In the genomic region with DNA sequence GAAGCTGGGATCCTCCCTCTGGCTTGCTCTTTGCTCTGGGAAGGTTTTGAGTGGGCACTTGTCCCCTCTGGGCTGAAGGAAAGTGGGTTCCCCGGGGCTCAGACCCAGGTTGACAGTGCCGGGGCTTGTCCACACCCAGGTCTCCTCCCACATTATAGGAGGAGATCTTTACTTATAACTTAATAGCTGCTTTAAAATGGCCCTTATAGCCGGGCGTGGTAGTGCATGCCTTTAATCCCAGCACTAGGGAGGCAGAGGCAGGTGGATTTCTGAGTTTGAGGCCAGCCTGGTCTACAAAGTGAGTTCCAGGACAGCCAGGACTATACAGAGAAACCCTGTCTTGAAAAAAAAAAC, we compare ENCODE assay signal across 9 mouse cellular contexts. TPM values are rescaled to one million over a fixed set of nuclear protein-coding genes. Genes with fewer than 3 reads are reported as not detected.
A peak's percentile ranks its signal among the peaks of the same experiment; 100 is the strongest.
DNase-seq lines count a peak whose midpoint lies in the region; ATAC-seq and TF ChIP-seq lines count a peak whose summit lies in the region.
"Not testable (repeated sequence)": the region's sequence is repeated elsewhere in the genome, so short reads cannot be mapped to it uniquely, and the experiment has no call there.
"Had no signal": no experiment of that assay in that cellular context is flagged by ENCODE, and none has a peak within 500 bp of the region (broad histone marks: within the 10 kb centered on the region; RNA-seq: fewer than 3 reads in every experiment).

No protein-coding gene starts in this region.

- H3K27me3 ChIP-seq in MEL (ENCODE audit: control insufficient read depth in 1 of 2, insufficient read depth in 2 of 2, low read length in 2 of 2); erythroblast, embryonic 14.5 days (ENCODE audit: control insufficient read depth); heart, embryonic 12.5 days (replicated peaks); heart, postnatal 0 days (ENCODE audit: control insufficient read depth, insufficient read depth, low read length); limb, embryonic 15.5 days; liver, embryonic 15.5 days; midbrain, embryonic 10.5 days (ENCODE audit: low read depth, poor library complexity, severe bottlenecking); stomach, embryonic 16.5 days (ENCODE audit: control insufficient read depth, insufficient read depth, low read length): not testable (repeated sequence)

- H3K9me3 ChIP-seq in MEL (replicated peaks; ENCODE audit: insufficient read depth, low read length); erythroblast, embryonic 14.5 days (ENCODE audit: control insufficient read depth, low read length); heart, embryonic 12.5 days (replicated peaks); heart, postnatal 0 days (replicated peaks; ENCODE audit: control insufficient read depth, low read length); limb, embryonic 15.5 days; liver, embryonic 15.5 days (replicated peaks); midbrain, embryonic 10.5 days (replicated peaks); stomach, embryonic 16.5 days (replicated peaks; ENCODE audit: control insufficient read depth, low read length): not testable (repeated sequence)

- not testable (repeated sequence) for TF ChIP-seq RAD21 in MEL (IDR thresholded peaks at IDR 0.05; ENCODE audit: low read depth, low read length)

- peak overlapping the region; percentile 44 for H3K4me2 ChIP-seq in heart, embryonic 12.5 days
- H3K4me2 ChIP-seq in heart, postnatal 0 days (ENCODE audit: low read depth, low read length); limb, embryonic 15.5 days; stomach, embryonic 16.5 days (ENCODE audit: low read depth, low read length): not testable (repeated sequence)
- H3K4me2 ChIP-seq in liver, embryonic 15.5 days: peak overlapping the region; percentile 88

- 53% methylated on average over 4 of the region's 4 CpGs for WGBS in heart, embryonic 12.5 days
- WGBS in heart, postnatal 0 days: 37% methylated on average over 4 of the region's 4 CpGs
- 55% methylated on average over 4 of the region's 4 CpGs for WGBS in limb, embryonic 15.5 days
- WGBS in liver, embryonic 15.5 days (ENCODE audit: insufficient replicate concordance): 21% methylated on average over 4 of the region's 4 CpGs
- 83% methylated on average over 4 of the region's 4 CpGs for WGBS in midbrain, embryonic 10.5 days
- 68% methylated on average over 4 of the region's 4 CpGs for WGBS in stomach, embryonic 16.5 days

- H3K36me3 ChIP-seq in MEL (ENCODE audit: control insufficient read depth in 1 of 2, insufficient read depth in 2 of 2, low read length in 2 of 2): peaks cover 0 to 16% of the 10 kb centered on the region in 2 experiments; a peak in 2 of 4 replicates
- H3K36me3 ChIP-seq in erythroblast, embryonic 14.5 days (ENCODE audit: control insufficient read depth): peaks cover 16% of the 10 kb centered on the region
- not testable (repeated sequence) for H3K36me3 ChIP-seq in heart, embryonic 12.5 days; heart, postnatal 0 days (replicated peaks; ENCODE audit: control insufficient read depth, insufficient read depth, low read length); limb, embryonic 15.5 days; liver, embryonic 15.5 days (replicated peaks); midbrain, embryonic 10.5 days; stomach, embryonic 16.5 days (ENCODE audit: control insufficient read depth, insufficient read depth, low read length)

- H3K79me2 ChIP-seq in MEL (ENCODE audit: control insufficient read depth, insufficient read depth, low read length, poor library complexity): not testable (repeated sequence)

- TF ChIP-seq POLR2A in MEL (IDR thresholded peaks at IDR 0.05; ENCODE audit: control insufficient read depth in 1 of 2, insufficient read depth in 1 of 2, low read depth in 1 of 2, low read length in 2 of 2, poor library complexity in 1 of 2): not testable (repeated sequence)

- TF ChIP-seq EP300 in MEL (IDR thresholded peaks at IDR 0.05; ENCODE audit: low read depth in 1 of 2, low read length in 2 of 2); heart, postnatal 0 days (IDR thresholded peaks at IDR 0.05; ENCODE audit: low read depth): not testable (repeated sequence)

- TF ChIP-seq CTCF in MEL (IDR thresholded peaks at IDR 0.05 in 2 of 3, conservative IDR thresholded peaks at IDR 0.05 in 1 of 3; ENCODE audit: control insufficient read depth in 1 of 3, insufficient read depth in 1 of 3, low read depth in 2 of 3, low read length in 3 of 3, poor library complexity in 1 of 3, severe bottlenecking in 1 of 3); heart, postnatal 0 days (IDR thresholded peaks at IDR 0.05; ENCODE audit: low read depth): not testable (repeated sequence)

- ATAC-seq in heart, embryonic 12.5 days (ENCODE audit: insufficient number of reproducible peaks, low FRiP score): peak; percentile 30; the same call in 1 of the 2 replicates
- ATAC-seq in heart, postnatal 0 days (ENCODE audit: insufficient read depth, low read depth); limb, embryonic 15.5 days (ENCODE audit: insufficient number of reproducible peaks, low FRiP score, low TSS enrichment, low read depth): not testable (repeated sequence)
- peak; percentile 84 for ATAC-seq in liver, embryonic 15.5 days (ENCODE audit: insufficient read depth)
- peak; percentile 39; the same call in 1 of the 2 replicates for ATAC-seq in stomach, embryonic 16.5 days (ENCODE audit: insufficient read depth, low FRiP score)

- DNase-seq in MEL (ENCODE audit: low read depth, low spot score); heart, postnatal 0 days (ENCODE audit: low spot score); midbrain, embryonic 10.5 days (ENCODE audit: low spot score): not testable (repeated sequence)

- H3K4me1 ChIP-seq in MEL (ENCODE audit: control insufficient read depth in 1 of 2, insufficient read depth in 2 of 2, low read length in 2 of 2): peaks cover 12 to 18% of the 10 kb centered on the region in 2 experiments
- peaks cover 86% of the 10 kb centered on the region for H3K4me1 ChIP-seq in erythroblast, embryonic 14.5 days (ENCODE audit: control insufficient read depth)
- H3K4me1 ChIP-seq in heart, embryonic 12.5 days (replicated peaks): peaks cover 36% of the 10 kb centered on the region
- H3K4me1 ChIP-seq in heart, postnatal 0 days (ENCODE audit: control insufficient read depth, insufficient read depth); limb, embryonic 15.5 days; midbrain, embryonic 10.5 days; stomach, embryonic 16.5 days (ENCODE audit: control insufficient read depth, insufficient read depth, low read length): not testable (repeated sequence)
- H3K4me1 ChIP-seq in liver, embryonic 15.5 days (replicated peaks): peaks cover 64% of the 10 kb centered on the region

- peak overlapping the region; percentile 40 to 49 for H3K4me3 ChIP-seq in MEL (ENCODE audit: control insufficient read depth in 1 of 2, insufficient read depth in 1 of 2, low read depth in 2 of 2, low read length in 2 of 2)
- H3K4me3 ChIP-seq in erythroblast, embryonic 14.5 days (replicated peaks): peak overlapping the region; percentile 61
- H3K4me3 ChIP-seq in heart, embryonic 12.5 days; heart, postnatal 0 days (ENCODE audit: low read depth, low read length); limb, embryonic 15.5 days; midbrain, embryonic 10.5 days; stomach, embryonic 16.5 days (replicated peaks; ENCODE audit: low read length): not testable (repeated sequence)
- H3K4me3 ChIP-seq in liver, embryonic 15.5 days (replicated peaks): peak overlapping the region; percentile 48

- H3K9ac ChIP-seq in MEL (ENCODE audit: control insufficient read depth, low read depth, low read length, poor library complexity, severe bottlenecking): peak overlapping the region; percentile 66
- H3K9ac ChIP-seq in heart, embryonic 12.5 days; heart, postnatal 0 days (replicated peaks; ENCODE audit: low read depth, low read length); stomach, embryonic 16.5 days (ENCODE audit: low read length): not testable (repeated sequence)
- H3K9ac ChIP-seq in limb, embryonic 15.5 days: 0 out of 2 replicates have a peak overlapping the region, but pooled peaks have one; percentile 20
- H3K9ac ChIP-seq in liver, embryonic 15.5 days: peak overlapping the region; percentile 62

- H3K27ac ChIP-seq in MEL (ENCODE audit: control insufficient read depth, low read depth, low read length): peak overlapping the region; percentile 82
- peak overlapping the region; percentile 87 for H3K27ac ChIP-seq in heart, embryonic 12.5 days (ENCODE audit: poor library complexity, severe bottlenecking)
- peak overlapping the region; percentile 89 for H3K27ac ChIP-seq in heart, postnatal 0 days (ENCODE audit: low read depth)
- H3K27ac ChIP-seq in limb, embryonic 15.5 days; stomach, embryonic 16.5 days (ENCODE audit: low read length): not testable (repeated sequence)
- H3K27ac ChIP-seq in liver, embryonic 15.5 days (replicated peaks): peak overlapping the region; percentile 99
- 0 out of 2 replicates have a peak overlapping the region, but pooled peaks have one; percentile 2 for H3K27ac ChIP-seq in midbrain, embryonic 10.5 days (replicated peaks)

RNA-seq across cellular contexts. Expression of gene Myh7b, which starts 5.8 kb away (rescaled TPM):
- total RNA-seq in MEL (2012; rRNA removed): 2.2 and 3.2 TPM in 2 replicates
- polyA plus RNA-seq in MEL (2012; ENCODE audit: insufficient read depth in 1 of 2, insufficient read length in 2 of 2, low read depth in 1 of 2, low replicate concordance in 2 of 2, missing spikeins in 1 of 2): 1 to 10 TPM in 1 of 2 experiments, not detected in 1; 5.9 TPM
- 7.6 and 12.3 TPM in 2 replicates for polyA plus RNA-seq in erythroblast, embryonic 14.5 days (2012)
- polyA plus RNA-seq in heart, embryonic 12.5 days (2016; fragmentation: Nextera tagmentation; extraction: Ambion mirVana): 22.1 and 24.4 TPM in 2 replicates
- total RNA-seq in heart, postnatal 0 days (2014; rRNA removed; ENCODE audit: low replicate concordance): 17.2 and 48.4 TPM in 2 replicates
- polyA plus RNA-seq in heart, postnatal 0 days (2015; fragmentation: Nextera tagmentation; extraction: Ambion mirVana): 12.2 and 12.5 TPM in 2 replicates
- 2.5 and 4.9 TPM in 2 replicates for polyA plus RNA-seq in limb, embryonic 15.5 days (2015; fragmentation: Nextera tagmentation; extraction: Ambion mirVana)
- 1.6 and 1.7 TPM in 2 replicates for polyA plus RNA-seq in liver, embryonic 15.5 days (2015; fragmentation: Nextera tagmentation; extraction: Ambion mirVana)
- polyA plus RNA-seq in midbrain, embryonic 10.5 days (2016; fragmentation: Nextera tagmentation; extraction: Ambion mirVana): 0.53 and 0.60 TPM in 2 replicates
- 0.21 and 0.58 TPM in 2 replicates for polyA plus RNA-seq in stomach, embryonic 16.5 days (2015; fragmentation: Nextera tagmentation; extraction: Ambion mirVana)
- polyA plus RNA-seq: macrophage had no signal

RNA-seq across cellular contexts. Expression of gene Gss, which starts 12.6 kb away (rescaled TPM):
- total RNA-seq in MEL (2012; rRNA removed): 21.9 and 22.8 TPM in 2 replicates
- polyA plus RNA-seq in MEL (2012; ENCODE audit: insufficient read depth in 1 of 2, insufficient read length in 2 of 2, low read depth in 1 of 2, low replicate concordance in 2 of 2, missing spikeins in 1 of 2): 10 to 100 TPM in 1 of 2 experiments, not detected in 1; 24.0 TPM
- polyA plus RNA-seq in erythroblast, embryonic 14.5 days (2012): 6.8 and 8.6 TPM in 2 replicates
- polyA plus RNA-seq in heart, embryonic 12.5 days (2016; fragmentation: Nextera tagmentation; extraction: Ambion mirVana): 20.2 and 21.3 TPM in 2 replicates
- 32.5 and 52.3 TPM in 2 replicates for total RNA-seq in heart, postnatal 0 days (2014; rRNA removed; ENCODE audit: low replicate concordance)
- 24.8 and 25.9 TPM in 2 replicates for polyA plus RNA-seq in heart, postnatal 0 days (2015; fragmentation: Nextera tagmentation; extraction: Ambion mirVana)
- polyA plus RNA-seq in limb, embryonic 15.5 days (2015; fragmentation: Nextera tagmentation; extraction: Ambion mirVana): 26.7 and 28.3 TPM in 2 replicates
- 73.4 and 88.1 TPM in 2 replicates for polyA plus RNA-seq in liver, embryonic 15.5 days (2015; fragmentation: Nextera tagmentation; extraction: Ambion mirVana)
- polyA plus RNA-seq in midbrain, embryonic 10.5 days (2016; fragmentation: Nextera tagmentation; extraction: Ambion mirVana): 19.6 and 22.1 TPM in 2 replicates
- 41.8 and 42.5 TPM in 2 replicates for polyA plus RNA-seq in stomach, embryonic 16.5 days (2015; fragmentation: Nextera tagmentation; extraction: Ambion mirVana)
